Mouse (Mus musculus): ENCODE measurements at regions not wholly inside any gene's neighbourhood (a gene's known extent, or its start where the extent isn't known, plus 50 kb on each side); places are given as distances from the start of the nearest gene placed in this dataset.
"Not testable (repeated sequence)": the region's sequence is repeated elsewhere in the genome, so short reads cannot be mapped to it uniquely, and the experiment has no call there.

- DNase-seq (ENCODE audit: extremely low spot score in 1 of 2, low spot score in 1 of 2) = no peak
Measured at GRCm38 (mm10) chr3:149092649-149093048, 102.3 kb upstream of the Adgrl2 start.

- DNase-seq (ENCODE audit: extremely low spot score in 1 of 2, low spot score in 1 of 2) = no peak
Measured at GRCm38 (mm10) chr3:149090103-149090502, 99.7 kb upstream of the Adgrl2 start.

GRCm38 (mm10) chr3:149088621-149089128, 98.3 kb upstream of the Adgrl2 start:
- no peak for DNase-seq (ENCODE audit: extremely low spot score in 1 of 2, low spot score in 1 of 2)

GRCm38 (mm10) chr3:149087488-149087887, 97.1 kb upstream of the Adgrl2 start:
- no peak for DNase-seq (ENCODE audit: extremely low spot score in 1 of 2, low spot score in 1 of 2)

- no peak for DNase-seq (ENCODE audit: extremely low spot score in 1 of 2, low spot score in 1 of 2)
Measured at GRCm38 (mm10) chr3:149086704-149087103, 96.3 kb upstream of the Adgrl2 start.

GRCm38 (mm10) chr3:149086086-149086485, 95.7 kb upstream of the Adgrl2 start:
- no peak for DNase-seq (ENCODE audit: extremely low spot score in 1 of 2, low spot score in 1 of 2)

GRCm38 (mm10) chr3:149084861-149085598, 94.7 kb upstream of the Adgrl2 start:
- no peak for DNase-seq (ENCODE audit: extremely low spot score in 1 of 2, low spot score in 1 of 2)

GRCm38 (mm10) chr3:149083391-149083790, 93.0 kb upstream of the Adgrl2 start:
- no peak for DNase-seq (ENCODE audit: extremely low spot score in 1 of 2, low spot score in 1 of 2)

- DNase-seq (ENCODE audit: extremely low spot score in 1 of 2, low spot score in 1 of 2) = no peak
Measured at GRCm38 (mm10) chr3:149078881-149079280, 88.5 kb upstream of the Adgrl2 start.

- no peak for DNase-seq (ENCODE audit: extremely low spot score in 1 of 2, low spot score in 1 of 2)
Measured at GRCm38 (mm10) chr3:149076928-149077551, 86.7 kb upstream of the Adgrl2 start.

GRCm38 (mm10) chr3:149075488-149075851, 85.1 kb upstream of the Adgrl2 start:
- DNase-seq (ENCODE audit: extremely low spot score in 1 of 2, low spot score in 1 of 2) = no peak

GRCm38 (mm10) chr3:149074658-149075487, 84.5 kb upstream of the Adgrl2 start:
- no peak for DNase-seq (ENCODE audit: extremely low spot score in 1 of 2, low spot score in 1 of 2)

GRCm38 (mm10) chr3:149070201-149070600, 79.8 kb upstream of the Adgrl2 start:
- no peak for DNase-seq (ENCODE audit: extremely low spot score in 1 of 2, low spot score in 1 of 2)

GRCm38 (mm10) chr3:149069436-149069835, 79.1 kb upstream of the Adgrl2 start:
- no peak for DNase-seq (ENCODE audit: extremely low spot score in 1 of 2, low spot score in 1 of 2)

- no peak for DNase-seq (ENCODE audit: extremely low spot score in 1 of 2, low spot score in 1 of 2)
Measured at GRCm38 (mm10) chr3:149068821-149069220, 78.5 kb upstream of the Adgrl2 start.

GRCm38 (mm10) chr3:149067758-149068157, 77.4 kb upstream of the Adgrl2 start:
- no peak for DNase-seq (ENCODE audit: extremely low spot score in 1 of 2, low spot score in 1 of 2)

GRCm38 (mm10) chr3:149055077-149055476, 64.7 kb upstream of the Adgrl2 start:
- no peak for DNase-seq (ENCODE audit: extremely low spot score in 1 of 2, low spot score in 1 of 2)

GRCm38 (mm10) chr3:149052295-149052902, 62.0 kb upstream of the Adgrl2 start:
- not testable (repeated sequence) for DNase-seq (ENCODE audit: extremely low spot score in 1 of 2, low spot score in 1 of 2)

GRCm38 (mm10) chr3:149045343-149045742, 55.0 kb upstream of the Adgrl2 start:
- no peak for DNase-seq (ENCODE audit: extremely low spot score in 1 of 2, low spot score in 1 of 2)

- no peak for DNase-seq (ENCODE audit: extremely low spot score in 1 of 2, low spot score in 1 of 2)
Measured at GRCm38 (mm10) chr3:149043901-149044300, 53.5 kb upstream of the Adgrl2 start.

- DNase-seq (ENCODE audit: extremely low spot score in 1 of 2, low spot score in 1 of 2) = no peak
Measured at GRCm38 (mm10) chr3:149042527-149042926, 52.2 kb upstream of the Adgrl2 start.
